Mouse (Mus musculus) bone marrow, adult 2 months (tissue): ENCODE results near the gene Tgfbr3l. TPM values are rescaled to one million over a fixed set of nuclear protein-coding genes. Genes with fewer than 3 reads are reported as not detected.
"Not testable (repeated sequence)": the region's sequence is repeated elsewhere in the genome, so short reads cannot be mapped to it uniquely, and the experiment has no call there.

Experiments
- H3K27ac ChIP-seq: fragments of 200-500 bp; 2 replicates; pipeline ENCODE4 v1.5.1; 2012; ENCODE audit warnings: low read depth, mild to moderate bottlenecking, control low read depth, inconsistent platforms, low read length; ENCODE audit not compliant: control insufficient read depth, poor library complexity, insufficient read depth
- H3K4me1 ChIP-seq: fragments of 200-500 bp; 2 replicates; pipeline ENCODE4 v1.6.1; 2011; ENCODE audit warnings: low read length; ENCODE audit not compliant: control insufficient read depth, insufficient read depth
- H3K4me3 ChIP-seq: fragments of 200-500 bp; replicated peaks from 2 replicates; pipeline ENCODE3; 2011; ENCODE audit warnings: mild to moderate bottlenecking, low read depth, low read length, control low read depth; ENCODE audit not compliant: control insufficient read depth
- CTCF ChIP-seq: fragments of 200-500 bp; IDR thresholded peaks from 2 replicates; pipeline ENCODE4 v1.5.1; 2011; ENCODE audit warnings: low read length, control low read depth; ENCODE audit not compliant: control insufficient read depth, insufficient read depth
- POLR2A ChIP-seq: fragments of 200-500 bp; IDR thresholded peaks from 2 replicates; pipeline ENCODE4 v1.6.1; 2011; ENCODE audit warnings: low read depth, mild to moderate bottlenecking, control low read depth, low read length, borderline replicate concordance; ENCODE audit not compliant: control insufficient read depth
- WGBS: fragments of 180-500 bp; shearing (Covaris S2); methylation state at CpG from one replicate; pipeline ENCODE4 v1.1.7; 2018; 5-methylcytosine and 5-hydroxymethylcytosine counted together
- polyA plus RNA-seq: library from polyadenylated mRNA; stranded (reverse); fragments of >200 nt; gene quantifications from 2 replicates; pipeline ENCODE4 v1.2.4, GENCODE M21; 2011; ENCODE audit warnings: low replicate concordance; ENCODE audit not compliant: missing spikeins, insufficient read depth, insufficient read length

Tgfbr3l gene
- polyA plus RNA-seq, 1 experiment = 12.4 TPM

DNA sequence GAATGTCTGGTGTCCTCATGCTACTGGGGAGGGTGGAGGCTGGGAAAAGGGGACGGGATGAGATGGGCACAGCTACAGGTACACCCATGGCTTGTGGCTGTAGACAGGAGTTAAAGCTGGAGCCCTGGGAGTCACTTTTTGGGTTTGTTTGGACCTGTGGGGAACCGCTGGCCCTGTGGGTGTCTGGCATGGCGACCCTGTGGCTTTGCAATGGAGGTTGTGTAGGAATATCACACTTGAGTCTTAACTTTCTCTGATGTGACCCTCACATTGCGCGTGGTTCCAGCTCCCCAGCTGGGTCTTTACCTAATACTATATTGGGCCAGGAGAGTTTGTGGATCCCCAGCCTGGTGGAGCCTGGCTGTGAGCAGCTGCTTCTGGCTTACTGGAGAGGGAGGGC, 3.0 kb upstream of the Tgfbr3l start:
- no peak overlapping the region for H3K27ac ChIP-seq
- H3K4me1 ChIP-seq = no peaks in the 10 kb centered on the region; the same call in 1 of the 2 replicates
- H3K4me3 ChIP-seq = no peak overlapping the region
- TF ChIP-seq POLR2A = no peak
- no peak for TF ChIP-seq CTCF
- WGBS = 94% methylated on average over 5 of the region's 5 CpGs

DNA sequence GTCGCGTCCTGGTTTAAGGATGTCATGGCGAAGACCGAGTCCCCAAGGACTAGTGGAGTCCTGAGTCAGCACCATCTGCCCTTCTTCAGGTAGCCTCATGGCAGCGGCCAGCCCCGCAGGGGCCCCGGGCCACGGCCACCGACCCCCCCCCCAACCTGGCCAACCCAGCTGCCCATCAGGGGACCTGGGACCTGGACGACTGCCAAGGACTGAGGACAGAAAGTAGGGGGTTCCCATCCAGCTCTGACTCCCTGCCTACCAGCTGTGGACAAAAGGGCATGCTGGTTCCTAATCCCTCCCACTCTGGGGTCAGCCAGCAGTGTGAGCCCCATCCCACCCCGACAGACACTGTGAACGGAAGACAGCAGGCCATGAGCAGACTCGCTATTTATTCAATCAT, 2.3 kb upstream of the Tgfbr3l start:
- H3K4me3 ChIP-seq = no peak overlapping the region
- H3K27ac ChIP-seq = no peak overlapping the region
- H3K4me1 ChIP-seq = no peaks in the 10 kb centered on the region
- 90% methylated on average over 13 of the region's 13 CpGs for WGBS
- TF ChIP-seq CTCF = no peak
- no peak for TF ChIP-seq POLR2A

DNA sequence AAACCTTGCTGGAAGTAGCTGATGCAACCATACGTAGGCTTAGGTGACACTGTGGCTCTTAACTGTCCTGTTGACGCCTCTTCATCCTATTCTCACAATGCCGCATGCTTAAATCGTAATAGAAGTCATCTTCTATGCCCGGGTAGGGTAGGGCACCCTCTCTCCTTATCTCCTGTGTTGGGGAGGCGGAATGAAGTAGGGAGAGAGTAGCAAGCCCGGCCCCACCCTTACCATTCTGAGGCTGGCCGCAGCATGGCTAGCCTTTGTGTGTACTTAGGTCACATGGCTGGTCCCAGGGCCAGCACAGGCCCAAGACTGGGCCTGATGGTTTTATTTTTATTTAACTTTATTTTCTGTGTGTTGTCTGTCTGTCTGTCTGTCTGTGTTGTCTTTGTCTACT, 773 bp upstream of the Tgfbr3l start:
- Histone ChIP-seq H3K4me3 (no peak overlapping the region), H3K27ac (no peak overlapping the region), H3K4me1 (no peaks in the 10 kb centered on the region)
- WGBS = 79% methylated on average over 8 of the region's 8 CpGs
- no peak for TF ChIP-seq CTCF

DNA sequence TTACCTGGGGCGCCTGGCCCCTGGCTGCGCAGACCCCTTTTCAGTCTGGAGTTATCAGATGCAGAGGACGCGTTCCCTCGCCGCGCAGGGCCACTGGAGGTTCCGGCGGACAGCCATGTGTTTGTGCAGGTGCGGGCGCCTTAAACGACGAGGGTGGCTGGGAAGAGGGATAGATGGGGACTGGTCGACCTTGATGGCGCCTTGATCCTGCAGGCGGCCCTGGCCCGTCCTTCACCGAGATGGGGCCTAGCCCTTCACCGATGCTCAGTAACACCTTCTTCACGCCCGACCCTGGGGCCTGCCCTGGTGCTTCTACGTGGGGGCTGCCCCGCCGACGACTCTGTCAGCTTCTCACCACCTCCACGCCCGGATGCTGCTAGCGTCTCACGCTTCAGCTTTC, 1.2 kb downstream of the Tgfbr3l start:
- Histone ChIP-seq H3K4me3 (no peak overlapping the region), H3K4me1 (peaks cover 2% of the 10 kb centered on the region; the same call in 1 of the 2 replicates), H3K27ac (no peak overlapping the region)
- 86% methylated on average over 29 of the region's 29 CpGs for WGBS
- TF ChIP-seq POLR2A = no peak
- no peak for TF ChIP-seq CTCF

DNA sequence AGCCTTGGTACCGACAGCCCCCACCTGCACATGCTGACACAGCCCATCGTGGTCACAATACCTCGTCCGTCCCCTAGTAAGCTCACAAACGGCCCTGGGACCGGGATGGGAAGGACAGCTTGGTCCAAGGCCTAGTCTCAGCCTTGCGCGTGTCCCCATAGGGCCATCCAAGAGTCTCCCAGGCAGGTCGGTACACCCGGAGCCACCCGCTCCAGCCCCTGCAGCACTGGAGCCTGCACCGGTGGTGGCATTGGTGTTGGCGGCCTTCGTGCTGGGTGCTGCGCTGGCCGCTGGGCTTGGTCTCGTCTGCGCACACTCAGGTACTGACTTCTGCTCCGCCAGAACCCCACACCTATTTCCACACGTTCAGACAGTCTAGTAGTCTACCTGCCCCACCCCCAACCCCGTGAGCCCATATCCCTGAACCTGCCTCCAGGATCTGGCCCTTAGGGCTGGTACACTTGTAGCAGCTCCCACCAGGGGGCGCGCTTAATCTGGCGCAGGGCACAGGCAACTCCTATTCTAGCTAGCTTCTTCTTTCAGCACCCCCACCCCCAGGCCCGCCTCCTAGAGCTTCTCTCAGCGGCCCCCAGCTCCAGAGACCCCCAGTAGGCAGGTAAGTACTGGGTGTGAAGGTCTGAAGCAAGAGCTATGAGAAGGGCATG, 2.4 kb downstream of the Tgfbr3l start:
- Histone ChIP-seq H3K4me3 (no peak overlapping the region), H3K4me1 (peaks cover 2% of the 10 kb centered on the region; the same call in 1 of the 2 replicates), H3K27ac (no peak overlapping the region)
- 54% methylated on average over 26 of the region's 26 CpGs for WGBS
- TF ChIP-seq POLR2A = no peak
- TF ChIP-seq CTCF = peak; percentile 88

DNA sequence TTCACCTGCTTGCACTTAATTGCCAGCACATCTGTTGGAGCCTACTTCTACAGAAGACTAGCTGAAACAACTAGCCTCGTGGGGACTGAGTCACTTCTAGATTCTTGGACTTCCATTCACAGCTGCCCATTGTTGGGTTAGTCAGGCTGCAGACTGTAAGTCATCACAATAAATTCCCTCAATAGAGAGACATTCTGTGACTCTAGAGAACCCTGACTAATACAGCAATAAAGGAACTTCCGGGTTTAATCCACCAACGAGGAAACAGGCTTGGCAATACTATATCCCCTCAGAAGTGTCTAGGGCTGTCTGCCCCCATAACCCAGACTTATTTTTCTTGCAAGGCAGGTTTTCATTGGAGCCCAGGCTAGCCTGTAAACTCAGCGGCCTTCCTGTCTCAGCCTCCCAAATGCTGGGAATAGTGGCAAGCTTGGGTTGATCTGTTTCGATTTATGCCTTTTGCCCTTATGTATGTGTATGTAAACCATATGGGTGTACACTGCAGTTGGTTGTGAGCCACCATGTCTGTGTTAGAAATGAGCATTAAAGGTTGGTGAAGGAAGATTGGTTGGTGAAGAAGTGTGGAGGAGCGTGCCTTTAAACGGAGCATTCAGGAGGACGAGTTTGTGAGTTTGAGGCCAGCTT, 4.2 kb downstream of the Tgfbr3l start:
- peaks cover 2% of the 10 kb centered on the region; the same call in 1 of the 2 replicates for H3K4me1 ChIP-seq
- 41% methylated on average over 8 of the region's 8 CpGs for WGBS
- no peak overlapping the region for H3K27ac ChIP-seq
- no peak for TF ChIP-seq POLR2A
- no peak for TF ChIP-seq CTCF
- H3K4me3 ChIP-seq = peak overlapping the region; percentile 76

DNA sequence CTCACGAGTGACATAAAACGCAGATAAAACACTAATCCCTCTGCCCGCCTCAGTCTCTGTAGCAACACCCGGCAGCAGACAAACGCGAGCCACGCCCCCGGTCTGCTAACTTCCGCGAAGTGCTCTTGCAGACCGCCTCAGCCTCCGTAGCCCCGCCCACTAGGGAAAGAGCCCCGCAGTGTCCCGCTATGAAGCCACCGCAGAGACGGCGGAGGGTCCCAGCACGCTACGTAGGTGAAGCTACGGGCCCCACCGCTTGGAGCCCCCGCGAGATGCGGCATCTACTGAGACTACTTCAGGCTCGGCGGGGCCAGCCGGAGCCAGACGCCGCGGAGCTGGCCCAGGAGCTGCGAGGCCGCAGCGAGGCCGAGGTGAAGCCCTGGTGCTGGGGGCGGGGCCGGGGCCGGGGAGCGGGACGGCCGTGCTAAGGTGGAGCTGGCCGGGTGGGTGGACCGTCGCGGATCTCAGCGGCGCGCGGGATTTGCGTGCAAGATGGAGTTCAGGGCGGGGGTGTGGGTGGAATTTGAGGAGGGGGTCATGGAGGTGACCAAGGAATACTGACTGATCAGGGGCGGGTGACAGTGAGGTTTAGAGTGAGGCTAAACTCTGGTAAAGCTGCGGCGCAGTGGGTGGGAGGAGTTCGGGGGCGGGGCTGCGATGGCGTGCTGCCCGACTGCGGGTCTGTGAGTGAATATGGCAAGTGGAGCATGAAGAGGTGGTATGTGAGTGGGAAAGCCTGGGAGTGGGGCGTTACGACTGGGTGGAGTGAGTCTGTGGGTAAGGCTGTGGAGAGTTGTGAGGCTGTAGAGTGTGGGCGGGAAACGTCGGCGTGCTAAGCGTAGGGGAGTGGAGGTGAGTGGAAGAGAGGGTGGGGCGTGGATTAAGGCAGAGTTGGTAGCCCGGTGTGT, 5.2 kb downstream of the Tgfbr3l start, which contains the start of gene Snapc2:
Gene Snapc2, plus strand, starts transcription at position 147 of the 908 bp plus-strand sequence.
- H3K4me1 ChIP-seq = peaks cover 2% of the 10 kb centered on the region; the same call in 1 of the 2 replicates
- peak within 1 kb of the TSS; percentile 85 for H3K27ac ChIP-seq
- peak within 1 kb of the TSS; percentile 76 for H3K4me3 ChIP-seq
- TF ChIP-seq POLR2A = no peak
- peak; percentile 7; the same call in 1 of the 2 replicates for TF ChIP-seq CTCF
- WGBS = under 1% methylated on average over 69 of the region's 69 CpGs

DNA sequence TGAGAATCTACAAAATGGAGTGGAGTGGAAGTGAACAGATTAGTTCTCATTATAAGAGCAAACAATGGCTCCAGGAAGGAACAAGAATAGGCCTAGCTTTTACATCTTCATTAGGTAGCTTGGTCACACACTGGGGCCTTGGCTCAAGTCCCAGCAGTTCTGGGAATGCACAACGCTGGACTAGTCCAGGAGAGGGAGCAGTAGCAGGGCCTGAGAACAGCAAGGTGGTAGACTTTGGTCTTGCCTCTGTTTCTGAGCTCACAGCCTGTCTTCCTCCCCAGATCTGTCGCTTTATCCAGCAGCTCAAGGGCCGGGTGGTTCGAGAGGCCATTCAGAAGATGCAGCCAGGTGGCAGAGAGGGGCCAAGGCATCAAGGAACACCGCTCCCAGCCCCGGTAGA, 6.0 kb downstream of the Tgfbr3l start:
- no peak overlapping the region for H3K4me3 ChIP-seq
- WGBS = 69% methylated on average over 6 of the region's 6 CpGs
- H3K27ac ChIP-seq = no peak overlapping the region
- H3K4me1 ChIP-seq = peaks cover 2% of the 10 kb centered on the region; the same call in 1 of the 2 replicates
- TF ChIP-seq POLR2A = no peak
- TF ChIP-seq CTCF = no peak

DNA sequence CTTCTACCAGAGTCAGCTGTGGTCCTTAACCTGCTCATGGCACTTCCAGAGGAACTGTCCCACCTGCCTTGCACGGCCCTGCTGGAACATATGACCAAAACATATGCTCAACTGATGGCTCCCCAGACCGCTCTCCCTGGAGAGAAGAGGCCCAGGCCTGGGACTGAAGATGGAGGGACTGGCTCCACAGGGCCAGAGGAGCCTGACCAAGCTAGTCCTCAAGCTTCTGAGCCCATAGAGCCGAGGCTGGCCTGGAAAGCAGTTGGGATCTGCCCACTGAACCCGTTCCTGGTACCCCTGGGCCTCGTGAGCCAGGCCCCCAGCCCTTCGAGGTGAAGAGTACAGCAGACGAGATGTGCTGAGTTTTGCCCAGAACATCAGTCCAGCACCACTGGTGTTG, 7.5 kb downstream of the Tgfbr3l start:
- 86% methylated on average over 7 of the region's 7 CpGs for WGBS
- H3K4me1 ChIP-seq, H3K4me3 ChIP-seq, H3K27ac ChIP-seq: not testable (repeated sequence)
